Mouse (Mus musculus) forebrain, embryonic 14.5 days (tissue): ENCODE data around the gene Muc1. TPM values are rescaled to one million over a fixed set of nuclear protein-coding genes. Genes with fewer than 3 reads are reported as not detected.

Experiments
- ATAC-seq: fragments of 200-750 bp; cut with Nextera tagmentation; 2 replicates; pipeline ENCODE4 v1.8.0; 2017; ENCODE audit warnings: mild to moderate bottlenecking, moderate library complexity
- DNase-seq: peaks from one replicate; pipeline ENCODE4 v3.0.0-alpha.2; 2015; ENCODE audit warnings: low spot score
- H3K27ac ChIP-seq: fragments of 300-500 bp; sonication (generic); 2 replicates; pipeline ENCODE4 v1.5.1; 2014; ENCODE audit warnings: low read depth, mild to moderate bottlenecking, control low read depth, low read length, moderate library complexity
- H3K27me3 ChIP-seq: fragments of 300-500 bp; sonication (generic); replicated peaks from 2 replicates; pipeline ENCODE4 v1.6.1; 2014; ENCODE audit warnings: low read length, control low read depth, mixed read lengths; ENCODE audit not compliant: control insufficient read depth, insufficient read depth
- H3K36me3 ChIP-seq: fragments of 300-500 bp; sonication (generic); 2 replicates; pipeline ENCODE4 v1.6.1; 2014; ENCODE audit warnings: low read length, control low read depth; ENCODE audit not compliant: control insufficient read depth, insufficient read depth
- H3K4me1 ChIP-seq: fragments of 300-500 bp; sonication (generic); 2 replicates; pipeline ENCODE4 v1.6.1; 2014; ENCODE audit warnings: antibody characterized with exemption, low read length, control low read depth; ENCODE audit not compliant: control insufficient read depth, insufficient read depth
- H3K4me2 ChIP-seq: fragments of 300-500 bp; sonication (generic); 2 replicates; pipeline ENCODE4 v1.6.1; 2014; ENCODE audit warnings: mild to moderate bottlenecking, control low read depth, low read length
- H3K4me3 ChIP-seq: fragments of 300-500 bp; sonication (generic); 2 replicates; pipeline ENCODE4 v1.5.1; 2014; ENCODE audit warnings: low read depth, low read length, control low read depth
- H3K9ac ChIP-seq: fragments of 300-500 bp; sonication (generic); 2 replicates; pipeline ENCODE4 v1.6.1; 2014; ENCODE audit warnings: mild to moderate bottlenecking, low read length, control low read depth, moderate library complexity
- H3K9me3 ChIP-seq: fragments of 300-500 bp; sonication (generic); replicated peaks from 2 replicates; pipeline ENCODE4 v1.6.1; 2016; ENCODE audit warnings: low read length, control low read depth, mixed read lengths; ENCODE audit not compliant: control insufficient read depth
- WGBS: fragments of 180-500 bp; shearing (Covaris S2); extraction: QIAGEN DNeasy Blood & Tissue Kit; methylation state at CpG from one replicate; pipeline ENCODE4 v1.1.7; 2014; 5-methylcytosine and 5-hydroxymethylcytosine counted together
- polyA plus RNA-seq: library from polyadenylated mRNA; unstranded; fragments of >200 nt; fragmentation: Nextera tagmentation; extraction: Ambion mirVana; gene quantifications from 2 replicates; pipeline ENCODE4 v1.2.1, GENCODE M21; 2014

Muc1 gene
- polyA plus RNA-seq, 1 experiment from 2014 or later: 1.9 TPM

DNA sequence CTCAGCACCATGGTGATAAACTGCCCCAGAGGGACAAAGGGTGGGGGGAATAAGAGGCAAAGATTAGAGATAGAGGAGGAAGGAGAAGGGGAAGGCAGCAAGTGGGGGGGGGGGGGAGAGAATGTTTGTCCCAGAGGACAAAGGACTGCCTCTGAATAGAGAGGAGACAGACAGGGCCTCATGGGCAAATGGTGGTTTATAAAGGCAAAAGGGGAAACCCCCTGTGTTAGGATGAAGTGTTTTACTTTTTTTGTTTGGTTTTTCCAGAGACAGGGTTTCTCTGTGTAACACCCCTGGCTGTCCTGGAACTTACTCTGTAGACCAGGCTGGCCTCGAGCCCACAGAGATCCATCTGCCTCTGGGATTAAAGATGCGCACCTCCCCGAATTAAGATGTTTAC, 31.4 kb downstream of the Muc1 start:
- H3K36me3 ChIP-seq: no peaks in the 10 kb centered on the region
- H3K27ac ChIP-seq: no peak overlapping the region
- DNase-seq (no peak), ATAC-seq (no peak)
- H3K4me2 ChIP-seq: no peak overlapping the region
- H3K9ac ChIP-seq: no peak overlapping the region
- WGBS: 66% methylated on average over 3 of the region's 3 CpGs
- no peaks in the 10 kb centered on the region for H3K27me3 ChIP-seq
- H3K9me3 ChIP-seq: no peaks in the 10 kb centered on the region
- no peak overlapping the region for H3K4me3 ChIP-seq
- no peaks in the 10 kb centered on the region for H3K4me1 ChIP-seq

DNA sequence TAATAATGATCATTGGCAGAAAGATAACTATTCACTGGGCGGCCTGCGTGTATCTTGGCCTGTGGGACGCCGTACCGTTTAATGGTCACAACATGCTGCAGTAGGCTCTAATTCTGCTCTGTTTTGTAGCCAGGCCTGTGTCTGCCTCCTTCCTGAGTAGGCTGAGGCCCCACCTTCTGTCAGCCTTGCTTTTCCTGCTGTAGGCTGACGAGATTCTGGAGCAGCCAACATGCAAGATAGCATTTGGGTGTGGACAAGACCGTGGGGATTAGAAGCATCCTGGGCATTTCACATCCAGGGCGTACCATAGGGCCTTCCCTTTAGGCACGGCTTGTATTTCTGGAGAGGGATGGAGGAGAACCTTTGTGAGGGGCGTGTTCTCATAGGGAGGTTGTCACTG, 33.6 kb downstream of the Muc1 start:
- WGBS: 79% methylated on average over 10 of the region's 10 CpGs
- H3K9me3 ChIP-seq: no peaks in the 10 kb centered on the region
- H3K4me3 ChIP-seq: no peak overlapping the region
- ATAC-seq (no peak), DNase-seq (no peak)
- H3K27me3 ChIP-seq: no peaks in the 10 kb centered on the region
- peaks cover 6% of the 10 kb centered on the region for H3K4me1 ChIP-seq
- no peaks in the 10 kb centered on the region for H3K36me3 ChIP-seq
- no peak overlapping the region for H3K4me2 ChIP-seq
- no peak overlapping the region for H3K9ac ChIP-seq
- no peak overlapping the region for H3K27ac ChIP-seq

DNA sequence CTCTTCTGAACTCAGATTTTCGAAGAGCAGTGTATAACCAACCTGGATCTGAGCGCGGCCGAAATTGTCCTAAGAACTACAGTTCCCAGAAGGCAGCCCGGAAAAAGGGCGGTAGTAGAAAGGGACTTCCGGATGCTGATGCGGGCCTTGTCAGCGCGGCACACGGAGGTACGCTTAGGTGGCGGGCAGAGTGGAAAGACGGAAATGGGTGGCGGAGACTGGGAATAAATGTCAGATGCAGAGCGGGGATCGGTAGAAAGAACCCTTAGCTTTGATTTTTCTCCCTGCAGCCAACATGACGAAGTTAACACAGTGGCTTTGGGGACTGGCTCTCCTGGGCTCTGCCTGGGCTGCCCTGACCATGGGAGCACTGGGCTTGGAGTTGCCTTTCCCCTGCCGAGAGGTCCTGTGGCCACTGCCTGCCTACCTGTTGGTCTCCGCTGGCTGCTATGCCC, 37.6 kb downstream of the Muc1 start:
- WGBS: under 1% methylated on average over 20 of the region's 20 CpGs
- Histone ChIP-seq H3K4me3 (peak overlapping the region; percentile 68), H3K4me1 (peaks cover 19% of the 10 kb centered on the region)

DNA sequence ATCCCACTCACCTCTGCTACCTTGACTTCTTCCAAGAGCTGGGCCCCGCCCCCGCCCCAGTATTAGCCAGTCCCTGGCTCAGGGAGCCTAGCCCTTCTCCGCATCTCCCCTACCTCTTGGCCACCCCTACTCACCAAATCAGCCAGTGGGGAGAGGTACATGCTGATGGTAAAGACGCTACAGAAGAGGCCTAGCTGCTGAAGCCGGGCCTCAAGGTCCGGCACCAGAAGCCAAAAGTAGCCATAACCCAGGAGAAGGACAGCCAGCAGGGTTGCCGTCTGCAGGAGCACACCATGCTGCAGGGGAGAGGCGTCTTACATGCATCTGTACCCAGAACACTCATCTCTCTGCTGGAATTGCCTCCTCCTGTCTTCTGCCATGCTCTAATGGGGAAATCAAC, 40.1 kb downstream of the Muc1 start:
- no peak for ATAC-seq
- DNase-seq: no peak
- WGBS: 49% methylated on average over 8 of the region's 8 CpGs
- peaks cover 19% of the 10 kb centered on the region for H3K4me1 ChIP-seq
- H3K27me3 ChIP-seq: no peaks in the 10 kb centered on the region
- no peak overlapping the region for H3K4me2 ChIP-seq
- H3K4me3 ChIP-seq: no peak overlapping the region
- H3K27ac ChIP-seq: no peak overlapping the region
- H3K36me3 ChIP-seq: no peaks in the 10 kb centered on the region
- H3K9ac ChIP-seq: no peak overlapping the region
- H3K9me3 ChIP-seq: no peaks in the 10 kb centered on the region

More for the DNA sequence above, 37.6 kb downstream of the Muc1 start:
- Histone ChIP-seq H3K9me3 (no peaks in the 10 kb centered on the region), H3K36me3 (no peaks in the 10 kb centered on the region), H3K27ac (peak overlapping the region; percentile 67), H3K27me3 (no peaks in the 10 kb centered on the region), H3K9ac (peak overlapping the region; percentile 84), H3K4me2 (peak overlapping the region; percentile 82)
- ATAC-seq (peak; percentile 93), DNase-seq (peak; percentile 94)

DNA sequence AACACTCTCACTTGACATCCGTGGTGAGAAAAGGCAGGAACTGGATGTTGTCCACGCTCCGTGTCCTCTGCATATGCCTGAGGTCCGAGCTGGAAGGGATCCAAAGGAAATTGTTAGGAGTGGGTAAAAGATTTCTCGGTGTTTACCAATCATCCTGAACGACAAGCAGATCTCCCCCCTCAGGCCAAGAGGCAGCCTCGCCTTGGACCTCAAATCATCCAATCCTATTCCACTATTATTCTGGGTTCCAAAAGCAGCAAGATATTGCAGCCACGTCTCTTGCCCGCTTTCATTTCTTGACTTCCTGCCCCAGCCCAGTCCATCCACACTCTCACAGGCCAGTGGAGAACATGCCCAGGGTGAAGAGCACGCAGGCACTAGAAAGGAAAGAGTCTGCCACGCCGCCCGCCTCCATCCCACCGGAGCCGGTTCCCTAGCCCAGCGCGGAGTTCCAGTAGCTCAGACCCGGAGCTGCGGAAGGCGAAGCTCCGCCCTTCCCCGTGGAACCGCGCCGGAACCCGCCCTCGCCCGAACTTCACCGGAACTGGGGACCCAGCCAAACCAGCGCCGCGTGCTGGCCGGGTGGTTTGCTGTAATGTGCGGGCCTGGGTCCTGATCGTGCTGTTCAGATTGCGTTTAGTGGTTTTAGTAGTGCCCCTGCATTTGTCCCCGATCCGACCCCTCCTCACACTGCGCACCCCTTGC, 41.3 kb downstream of the Muc1 start, which contains the start of gene Slc50a1:
Slc50a1 (minus strand) TSS at position 520 of the 705 bp plus-strand sequence.
- no peaks in the 10 kb centered on the region for H3K27me3 ChIP-seq
- peak within 1 kb of the TSS; percentile 87 for H3K4me2 ChIP-seq
- no peaks in the 10 kb centered on the region for H3K36me3 ChIP-seq
- no peaks in the 10 kb centered on the region for H3K9me3 ChIP-seq
- DNase-seq: peak; percentile 76
- H3K4me1 ChIP-seq: peaks cover 19% of the 10 kb centered on the region
- H3K4me3 ChIP-seq: peak within 1 kb of the TSS; percentile 50
- H3K9ac ChIP-seq: peak within 1 kb of the TSS; percentile 77
- peak within 1 kb of the TSS; percentile 48; the same call in 1 of the 2 replicates for H3K27ac ChIP-seq
- peak; percentile 60 for ATAC-seq
- 3% methylated on average over 39 of the region's 39 CpGs for WGBS

DNA sequence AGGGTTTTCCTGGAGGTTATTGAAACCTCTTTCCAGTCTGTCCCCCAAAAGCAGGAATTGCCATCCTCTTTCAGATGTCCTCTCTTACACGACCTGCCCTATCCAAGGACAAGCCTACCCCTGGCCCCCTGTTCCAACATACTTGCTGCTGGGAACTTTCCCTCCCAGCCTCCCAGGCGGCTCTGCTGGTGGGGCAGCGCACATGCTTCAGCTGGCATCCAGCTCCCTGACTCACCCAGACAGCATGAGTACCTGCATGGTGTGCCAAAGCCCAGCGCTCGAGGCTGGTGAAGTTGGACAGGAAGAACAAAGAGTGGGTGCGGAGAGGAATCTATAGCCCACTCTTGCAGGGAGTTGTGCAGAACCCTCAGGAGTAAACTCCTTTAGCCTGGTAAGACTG, 42.0 kb downstream of the Muc1 start:
- ATAC-seq: no peak
- peak overlapping the region; percentile 48; the same call in 1 of the 2 replicates for H3K27ac ChIP-seq
- 58% methylated on average over 6 of the region's 6 CpGs for WGBS

DNA sequence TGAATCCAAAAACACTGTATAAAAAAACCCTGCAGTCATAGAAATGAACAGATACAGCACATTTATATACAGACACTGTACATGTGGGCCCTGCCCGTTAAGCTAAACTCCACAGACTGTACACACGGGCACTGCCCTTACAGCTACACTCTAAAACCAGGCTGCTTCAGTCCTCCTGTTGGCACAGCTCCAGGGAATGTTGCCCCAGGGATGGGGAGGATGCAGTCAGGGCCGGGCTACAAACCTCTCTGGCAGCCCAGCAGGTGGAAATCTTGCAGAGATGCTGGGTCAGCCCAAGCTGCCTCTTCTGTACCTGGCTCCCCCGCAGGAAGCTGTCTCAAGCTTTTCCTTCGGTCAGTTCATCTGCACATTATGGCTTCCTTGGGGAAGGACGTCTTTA, 42.9 kb downstream of the Muc1 start:
- Histone ChIP-seq H3K36me3 (no peaks in the 10 kb centered on the region), H3K9ac (no peak overlapping the region), H3K9me3 (no peaks in the 10 kb centered on the region), H3K4me2 (no peak overlapping the region), H3K27me3 (no peaks in the 10 kb centered on the region), H3K27ac (no peak overlapping the region), H3K4me1 (peaks cover 19% of the 10 kb centered on the region), H3K4me3 (no peak overlapping the region)
- 51% methylated on average over 6 of the region's 6 CpGs for WGBS
- no peak for ATAC-seq
- no peak for DNase-seq

More for the DNA sequence above, 42.0 kb downstream of the Muc1 start:
- Histone ChIP-seq H3K4me1 (peaks cover 19% of the 10 kb centered on the region), H3K4me2 (peak overlapping the region; percentile 87), H3K4me3 (peak overlapping the region; percentile 50), H3K36me3 (no peaks in the 10 kb centered on the region), H3K9ac (peak overlapping the region; percentile 77), H3K27me3 (no peaks in the 10 kb centered on the region), H3K9me3 (no peaks in the 10 kb centered on the region)
- DNase-seq: peak; percentile 45

DNA sequence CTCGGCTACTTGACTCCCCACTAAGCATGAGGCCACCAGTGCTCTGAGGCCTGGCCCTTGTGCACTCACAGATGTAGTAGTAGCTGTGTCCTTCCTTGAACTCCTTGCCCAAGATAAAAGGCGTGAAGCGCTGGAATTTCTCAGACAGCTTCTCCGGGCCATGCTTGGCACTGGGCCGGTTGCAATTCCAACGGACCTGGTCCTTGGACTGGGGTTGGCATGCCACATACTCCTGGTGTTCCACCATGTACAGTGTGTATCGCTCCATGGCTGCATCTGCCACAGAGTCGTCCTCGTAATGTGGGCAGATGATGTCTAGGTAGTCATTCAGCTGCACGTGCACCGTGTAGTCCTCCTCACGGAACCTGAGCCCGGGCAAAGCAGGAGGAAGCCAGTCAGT, 47.2 kb downstream of the Muc1 start:
- Histone ChIP-seq H3K4me1 (peaks cover 11% of the 10 kb centered on the region), H3K27ac (no peak overlapping the region), H3K9me3 (no peaks in the 10 kb centered on the region), H3K4me3 (no peak overlapping the region), H3K27me3 (0 out of 2 replicates have a peak, but pooled peaks cover 11% of the 10 kb centered on the region), H3K9ac (no peak overlapping the region), H3K36me3 (no peaks in the 10 kb centered on the region), H3K4me2 (no peak overlapping the region)
- no peak for DNase-seq
- WGBS: 92% methylated on average over 13 of the region's 13 CpGs
- ATAC-seq: no peak
